Mouse (Mus musculus) kidney, adult 11 months (tissue): ENCODE data around the gene Mllt6.
"Not testable (repeated sequence)": the region's sequence is repeated elsewhere in the genome, so short reads cannot be mapped to it uniquely, and the experiment has no call there.

Experiments used
- DNase-seq: peaks from one replicate; pipeline ENCODE4 v3.0.0; 2022

Mllt6 gene

DNA sequence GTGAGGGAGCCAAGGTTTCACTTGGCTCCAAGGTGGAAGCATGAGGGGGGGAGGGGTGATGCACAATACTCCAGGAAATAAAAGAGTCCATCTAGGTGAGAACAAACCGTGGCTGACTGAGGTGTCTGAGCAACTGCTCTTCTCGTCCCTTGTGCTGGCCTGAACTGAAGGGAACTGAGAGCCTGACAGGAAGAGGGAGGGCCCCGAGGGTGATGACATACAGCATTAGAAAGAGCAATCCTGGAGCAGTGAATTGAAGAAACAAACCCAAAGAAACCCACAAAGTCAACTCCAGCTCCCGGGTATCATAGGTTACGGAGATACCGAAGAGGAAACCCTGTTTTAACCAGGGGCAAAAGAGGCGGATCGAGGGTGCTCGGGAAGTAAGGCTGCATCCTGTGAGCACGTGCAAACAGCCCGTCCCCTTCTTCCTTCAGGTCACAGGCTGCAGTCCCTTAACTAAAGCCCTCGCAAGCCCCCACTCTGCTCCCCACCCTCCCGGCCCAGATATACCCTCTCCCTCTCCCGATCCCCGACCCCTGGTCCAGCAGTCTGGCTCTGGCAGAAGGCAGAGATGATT, 55.2 kb downstream of the Mllt6 start:
- DNase-seq = no peak

DNA sequence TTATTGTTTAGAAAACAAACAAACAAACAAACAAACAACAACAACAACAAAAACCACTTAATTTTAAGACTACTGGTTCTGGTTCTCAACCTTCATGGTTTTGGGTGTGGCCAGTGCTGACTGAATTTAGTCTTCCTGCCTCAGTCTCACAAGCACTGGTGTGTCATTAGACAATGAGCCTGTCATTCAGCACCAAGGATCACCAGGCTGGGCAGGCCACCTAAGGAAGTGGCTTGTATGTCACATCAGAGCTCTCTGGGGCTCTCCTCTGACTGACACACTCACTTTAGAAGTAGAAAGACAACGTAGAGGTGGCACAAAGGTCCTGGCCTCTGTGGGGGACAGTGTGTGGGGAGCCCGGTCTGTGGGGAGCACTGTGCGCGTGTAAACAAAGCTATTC, 55.8 kb downstream of the Mllt6 start:
- DNase-seq = no peak

DNA sequence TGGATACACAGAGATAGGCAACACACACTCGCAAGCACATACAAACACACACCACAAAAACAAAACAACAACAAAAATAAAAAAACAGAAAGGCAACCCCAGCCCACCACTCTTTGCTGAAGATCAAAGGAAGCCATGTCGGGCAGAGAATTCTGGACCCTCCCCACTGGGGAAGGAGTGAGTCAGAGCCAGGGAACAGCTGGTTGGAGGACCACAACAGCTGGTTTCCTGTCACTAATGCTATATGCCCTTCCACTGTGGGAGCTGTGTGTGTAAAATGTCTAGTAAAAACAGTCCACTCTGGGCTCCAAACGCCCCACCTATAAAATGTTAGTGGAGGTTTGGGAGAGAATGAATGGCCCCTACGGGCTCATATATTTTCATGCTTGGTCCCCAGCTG, 58.1 kb downstream of the Mllt6 start:
- DNase-seq = no peak

DNA sequence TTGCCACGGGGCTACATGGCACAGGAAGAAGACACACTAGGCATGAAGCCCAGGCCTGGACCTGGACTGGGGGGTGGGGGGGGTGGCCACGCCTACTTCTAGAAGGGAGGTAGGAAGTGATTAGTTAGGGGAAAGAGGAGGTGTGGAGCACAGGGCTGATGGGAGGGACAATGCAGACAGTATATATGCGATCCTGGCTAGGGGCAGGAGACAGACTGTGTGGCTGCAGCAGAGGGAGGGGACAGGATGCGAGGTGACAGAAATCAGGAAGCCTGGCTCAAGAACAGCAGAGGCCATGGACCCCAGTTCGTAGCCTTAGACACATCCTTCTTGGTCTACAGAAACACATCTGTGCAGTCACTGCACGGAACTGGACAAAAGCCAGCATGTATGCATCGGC, 60.5 kb downstream of the Mllt6 start:
- no peak for DNase-seq

DNA sequence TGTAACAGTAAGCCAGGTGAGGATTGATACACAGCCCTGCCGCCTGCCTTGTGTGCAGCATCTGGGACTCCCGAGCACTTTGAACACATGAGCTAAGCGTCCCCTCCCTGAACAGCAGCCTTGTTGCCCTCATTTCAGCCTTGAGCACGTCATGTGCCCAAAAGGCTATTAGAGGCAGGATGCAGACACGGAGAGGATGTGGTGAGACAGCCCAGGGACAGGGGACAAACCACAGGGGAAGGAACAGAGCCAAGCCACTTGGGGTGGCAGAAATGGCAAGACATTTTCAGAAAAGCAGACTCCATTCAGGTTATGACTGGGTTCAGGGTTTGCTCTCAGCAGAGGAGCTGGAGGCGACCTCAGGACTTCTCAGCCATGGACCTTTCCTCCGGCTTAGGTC, 65.1 kb downstream of the Mllt6 start:
- no peak for DNase-seq

DNA sequence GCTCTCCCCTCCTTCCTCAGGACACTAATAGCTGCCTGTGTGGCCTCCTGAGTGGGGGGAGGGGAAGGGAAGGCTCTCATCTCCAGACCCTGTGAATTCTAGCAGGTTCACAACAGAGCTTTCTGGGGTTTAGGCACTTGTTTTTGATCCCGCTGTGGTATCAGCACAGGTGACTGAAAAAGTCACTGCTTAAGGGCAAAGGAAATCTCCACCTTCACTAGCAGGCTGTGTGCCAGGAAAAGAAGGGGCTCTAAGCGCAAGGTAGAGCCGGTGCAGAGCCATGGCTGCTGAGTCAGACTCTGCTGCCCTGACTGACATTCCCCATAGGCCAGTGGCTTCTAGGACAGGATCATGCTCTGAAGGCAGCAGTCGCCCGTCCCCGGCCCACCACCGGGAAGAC, 65.5 kb downstream of the Mllt6 start:
- DNase-seq = no peak

DNA sequence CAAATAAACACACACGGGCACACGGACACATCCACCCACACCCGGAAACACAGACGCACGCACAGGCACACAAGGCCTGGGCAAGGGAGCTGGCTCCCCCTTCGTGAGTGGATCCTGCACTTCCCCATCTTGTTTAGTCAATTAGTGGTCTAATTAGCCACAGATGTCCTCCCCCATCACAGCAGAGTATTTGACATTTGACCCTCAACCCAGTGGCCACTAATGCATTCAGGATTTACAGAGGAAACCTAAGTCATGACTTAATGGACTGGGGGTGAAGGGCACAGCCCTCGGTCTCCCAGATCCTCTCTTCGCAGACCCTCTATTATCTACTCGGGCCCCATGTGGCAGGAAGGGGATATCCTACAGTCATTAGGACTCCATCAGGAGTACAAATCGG, 70.5 kb downstream of the Mllt6 start:
- DNase-seq = no peak

DNA sequence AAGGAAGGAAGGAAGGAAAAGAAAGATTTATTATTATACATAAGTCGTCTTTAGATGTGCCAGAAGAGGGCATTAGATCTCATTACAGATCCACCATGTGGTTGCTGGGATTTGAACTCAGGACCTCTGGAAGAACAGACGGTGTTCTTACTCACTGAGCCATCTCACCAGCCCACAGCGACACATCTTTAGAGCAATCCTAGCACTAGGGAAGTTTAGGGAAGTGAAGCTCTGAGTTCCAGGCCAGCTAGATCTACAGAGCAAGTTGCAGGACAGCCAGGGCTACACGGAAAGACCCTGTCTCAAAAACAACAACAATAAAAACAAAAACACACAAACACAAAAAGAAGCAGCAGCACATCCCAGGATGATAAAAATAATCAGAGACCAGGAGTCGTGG, 71.6 kb downstream of the Mllt6 start:
- DNase-seq = not testable (repeated sequence)
